Comparison of ENCODE assay signal across 8 mouse cellular contexts in genomic region chr7:67445203-67446041, GRCm38 (mm10).
DNase-seq lines count a peak whose midpoint lies in the region; ATAC-seq and TF ChIP-seq lines count a peak whose summit lies in the region.

No protein-coding gene starts in this region.

- H3K4me2 ChIP-seq in lung, postnatal 0 days (replicated peaks; ENCODE audit: low read depth, low read length): no peak overlapping the region
- no peak overlapping the region for H3K4me2 ChIP-seq in embryonic facial prominence, embryonic 14.5 days (ENCODE audit: low read depth, low read length)
- no peak overlapping the region for H3K4me2 ChIP-seq in stomach, postnatal 0 days (replicated peaks; ENCODE audit: low read depth)

- no peak overlapping the region for H3K4me3 ChIP-seq in lung, postnatal 0 days (ENCODE audit: low read depth, low read length)
- H3K4me3 ChIP-seq in embryonic facial prominence, embryonic 14.5 days (ENCODE audit: low read depth, low read length): no peak overlapping the region
- H3K4me3 ChIP-seq in hindbrain, embryonic 10.5 days: no peak overlapping the region
- no peak overlapping the region for H3K4me3 ChIP-seq in stomach, postnatal 0 days (ENCODE audit: low read depth, low read length)

- TF ChIP-seq CTCF in lung, postnatal 0 days (IDR thresholded peaks at IDR 0.05): no peak
- TF ChIP-seq CTCF in stomach, postnatal 0 days (IDR thresholded peaks at IDR 0.05; ENCODE audit: low read depth): no peak

- H3K36me3 ChIP-seq in lung, postnatal 0 days (ENCODE audit: insufficient read depth, low read length): no peaks in the 10 kb centered on the region
- no peaks in the 10 kb centered on the region for H3K36me3 ChIP-seq in embryonic facial prominence, embryonic 14.5 days (ENCODE audit: control insufficient read depth, insufficient read depth, low read length)
- no peaks in the 10 kb centered on the region for H3K36me3 ChIP-seq in hindbrain, embryonic 10.5 days
- H3K36me3 ChIP-seq in stomach, postnatal 0 days (ENCODE audit: control insufficient read depth, insufficient read depth, low read length): no peaks in the 10 kb centered on the region

- 0 out of 2 replicates have a peak, but pooled peaks have one; percentile 23 for ATAC-seq in lung, postnatal 0 days
- ATAC-seq in embryonic facial prominence, embryonic 14.5 days (ENCODE audit: low read depth): peak; percentile 46
- ATAC-seq in megakaryocyte, adult 5-6 weeks (ENCODE audit: poor library complexity, severe bottlenecking): peak; percentile 63
- ATAC-seq in stomach, postnatal 0 days (ENCODE audit: low FRiP score, low TSS enrichment): 0 out of 2 replicates have a peak, but pooled peaks have one; percentile 35
- no peak for ATAC-seq in erythroid progenitor cell, adult 5-6 weeks (replicated peaks; ENCODE audit: low FRiP score, poor library complexity, severe bottlenecking)
- no peak for ATAC-seq in cerebellum, adult (ENCODE audit: insufficient number of reproducible peaks, low FRiP score, low TSS enrichment)

- H3K27me3 ChIP-seq in lung, postnatal 0 days (replicated peaks; ENCODE audit: insufficient read depth, low read length): no peaks in the 10 kb centered on the region
- no peaks in the 10 kb centered on the region for H3K27me3 ChIP-seq in embryonic facial prominence, embryonic 14.5 days (replicated peaks; ENCODE audit: control insufficient read depth, insufficient read depth, low read length)
- peaks cover 3% of the 10 kb centered on the region; the same call in 1 of the 2 replicates for H3K27me3 ChIP-seq in hindbrain, embryonic 10.5 days (ENCODE audit: insufficient read depth, poor library complexity, severe bottlenecking)
- no peaks in the 10 kb centered on the region for H3K27me3 ChIP-seq in stomach, postnatal 0 days (ENCODE audit: control insufficient read depth, insufficient read depth, low read length)

- 35% methylated on average over 12 of the region's 12 CpGs for WGBS in lung, postnatal 0 days
- WGBS in embryonic facial prominence, embryonic 14.5 days: 24% methylated on average over 12 of the region's 12 CpGs
- WGBS in hindbrain, embryonic 10.5 days: 21% methylated on average over 12 of the region's 12 CpGs
- 50% methylated on average over 12 of the region's 12 CpGs for WGBS in stomach, postnatal 0 days

- H3K9ac ChIP-seq in lung, postnatal 0 days (replicated peaks; ENCODE audit: low read depth): no peak overlapping the region
- 0 out of 2 replicates have a peak overlapping the region, but pooled peaks have one; percentile 20 for H3K9ac ChIP-seq in embryonic facial prominence, embryonic 14.5 days (ENCODE audit: low read depth, low read length)
- peak overlapping the region; percentile 23; the same call in 1 of the 2 replicates for H3K9ac ChIP-seq in stomach, postnatal 0 days (ENCODE audit: low read length)

- peak overlapping the region; percentile 20; the same call in 1 of the 2 replicates for H3K27ac ChIP-seq in lung, postnatal 0 days (ENCODE audit: low read length)
- peak overlapping the region; percentile 33; the same call in 1 of the 2 replicates for H3K27ac ChIP-seq in embryonic facial prominence, embryonic 14.5 days (replicated peaks; ENCODE audit: low read depth, low read length)
- peak overlapping the region; percentile 84 for H3K27ac ChIP-seq in hindbrain, embryonic 10.5 days
- 0 out of 2 replicates have a peak overlapping the region, but pooled peaks have one; percentile 30 for H3K27ac ChIP-seq in stomach, postnatal 0 days (replicated peaks)

- peak; percentile 18 for DNase-seq in lung, postnatal 0 days (ENCODE audit: low spot score)
- no peak for DNase-seq in lung, adult 18-20 months
- peak; percentile 62 for DNase-seq in embryonic facial prominence, embryonic 14.5 days (ENCODE audit: low spot score)
- peak; percentile 43 for DNase-seq in hindbrain, embryonic 10.5 days (ENCODE audit: low spot score)
- DNase-seq in stomach, postnatal 0 days (ENCODE audit: low spot score): no peak

- no peak for TF ChIP-seq EP300 in lung, postnatal 0 days (IDR thresholded peaks at IDR 0.05)
- TF ChIP-seq EP300 in stomach, postnatal 0 days (optimal IDR thresholded peaks at IDR 0.05): no peak

- H3K9me3 ChIP-seq in lung, postnatal 0 days (ENCODE audit: low read length): no peaks in the 10 kb centered on the region
- H3K9me3 ChIP-seq in embryonic facial prominence, embryonic 14.5 days (ENCODE audit: control insufficient read depth, low read length): no peaks in the 10 kb centered on the region
- no peaks in the 10 kb centered on the region for H3K9me3 ChIP-seq in hindbrain, embryonic 10.5 days
- H3K9me3 ChIP-seq in stomach, postnatal 0 days (ENCODE audit: control insufficient read depth, low read length): no peaks in the 10 kb centered on the region

- peaks cover 16% of the 10 kb centered on the region; the same call in 1 of the 2 replicates for H3K4me1 ChIP-seq in lung, postnatal 0 days (ENCODE audit: insufficient read depth, low read depth, low read length)
- peaks cover 37% of the 10 kb centered on the region for H3K4me1 ChIP-seq in embryonic facial prominence, embryonic 14.5 days (ENCODE audit: control insufficient read depth, insufficient read depth, low read length)
- H3K4me1 ChIP-seq in hindbrain, embryonic 10.5 days (replicated peaks): peaks cover 42% of the 10 kb centered on the region
- H3K4me1 ChIP-seq in stomach, postnatal 0 days (replicated peaks; ENCODE audit: control insufficient read depth, insufficient read depth): peaks cover 10% of the 10 kb centered on the region; the same call in 1 of the 2 replicates

Comparison
In these comparisons a context has a peak if more than half of its experiments do, and no peak if none do; other contexts are left out.
1. DNase-seq: peak in lung, postnatal 0 days (single experiment), embryonic facial prominence, embryonic 14.5 days (single experiment) and hindbrain, embryonic 10.5 days (single experiment); none in lung, adult 18-20 months (0 of 2) and stomach, postnatal 0 days (single experiment).
2. ATAC-seq: peak in lung, postnatal 0 days (single experiment), embryonic facial prominence, embryonic 14.5 days (single experiment), megakaryocyte, adult 5-6 weeks (single experiment) and stomach, postnatal 0 days (single experiment); none in erythroid progenitor cell, adult 5-6 weeks (single experiment) and cerebellum, adult (single experiment).
3. H3K27ac ChIP-seq: peak in every context shown above with its lines; median percentile 84 in hindbrain, embryonic 10.5 days; 33 in embryonic facial prominence, embryonic 14.5 days; 30 in stomach, postnatal 0 days; 20 in lung, postnatal 0 days.